Mouse (Mus musculus): ENCODE measurements at regions not wholly inside any gene's neighbourhood (a gene's known extent, or its start where the extent isn't known, plus 50 kb on each side); places are given as distances from the start of the nearest gene placed in this dataset.

DNA sequence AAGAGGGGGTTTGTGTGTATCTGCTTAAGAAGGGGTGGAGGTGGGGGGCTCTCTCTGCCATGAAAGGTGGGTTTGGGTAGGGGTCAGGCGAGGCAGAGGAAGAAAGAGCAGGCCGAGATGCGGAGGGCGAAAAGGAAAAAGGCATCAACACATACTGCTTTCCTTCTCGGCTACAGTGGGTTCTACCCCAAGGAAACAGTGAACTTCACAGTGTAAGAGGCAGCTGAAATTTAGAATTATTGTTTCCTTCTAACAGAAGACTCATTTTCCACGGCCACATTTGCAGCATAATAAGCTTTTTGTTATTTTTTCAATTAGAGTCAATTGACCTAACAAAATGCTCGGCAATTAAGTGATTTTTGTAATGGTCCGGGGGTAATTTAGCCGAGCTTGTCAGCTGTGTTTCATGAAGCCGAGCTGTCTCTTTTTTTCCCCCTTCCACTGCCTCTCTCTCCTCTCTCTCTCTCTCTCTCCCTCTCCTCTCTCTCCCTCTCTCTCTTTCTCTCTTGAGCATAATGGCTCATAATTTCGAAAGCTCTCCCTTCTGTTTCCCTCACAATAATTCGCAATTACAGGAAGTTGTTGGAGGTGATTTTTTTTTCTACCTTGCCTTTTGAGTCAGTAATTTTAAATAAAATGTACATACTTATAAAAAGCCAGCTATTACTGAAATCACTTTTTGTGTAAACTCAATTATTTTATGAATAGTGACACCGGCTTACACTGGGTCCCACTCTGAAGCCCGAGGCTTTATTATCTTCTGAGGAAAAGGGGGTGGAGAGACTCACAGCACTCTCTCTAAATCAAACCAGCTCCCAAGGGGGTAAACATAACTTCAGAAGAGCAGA is 403.1 kb upstream of the 3110018I06Rik start:
- no peak for TF ChIP-seq POLR2A (IDR thresholded peaks at IDR 0.05; ENCODE audit: control insufficient read depth, low read depth, low read length)
- no peak for TF ChIP-seq CTCF (IDR thresholded peaks at IDR 0.05; ENCODE audit: control insufficient read depth, insufficient read depth, insufficient replicate concordance, low read depth, low read length)
- H3K27me3 ChIP-seq (ENCODE audit: control insufficient read depth, insufficient read depth, low read length) = no peaks in the 10 kb centered on the region
- H3K4me3 ChIP-seq (ENCODE audit: control insufficient read depth, low read depth, low read length) = no peak overlapping the region
- no peaks in the 10 kb centered on the region for H3K4me1 ChIP-seq (ENCODE audit: control insufficient read depth, insufficient read depth, low read length)
- no peaks in the 10 kb centered on the region for H3K36me3 ChIP-seq (ENCODE audit: control insufficient read depth, insufficient read depth, low read length)
- no peak overlapping the region for H3K27ac ChIP-seq (ENCODE audit: control insufficient read depth, insufficient read depth, low read depth, low read length)

- no peak overlapping the region for H3K4me3 ChIP-seq (ENCODE audit: control insufficient read depth, low read depth, low read length)
- no peak overlapping the region for H3K27ac ChIP-seq (ENCODE audit: control insufficient read depth, insufficient read depth, low read depth, low read length)
- no peaks in the 10 kb centered on the region for H3K36me3 ChIP-seq (ENCODE audit: control insufficient read depth, insufficient read depth, low read length)
- no peaks in the 10 kb centered on the region for H3K4me1 ChIP-seq (ENCODE audit: control insufficient read depth, insufficient read depth, low read length)
- no peaks in the 10 kb centered on the region for H3K27me3 ChIP-seq (ENCODE audit: control insufficient read depth, insufficient read depth, low read length)
- TF ChIP-seq CTCF (IDR thresholded peaks at IDR 0.05; ENCODE audit: control insufficient read depth, insufficient read depth, insufficient replicate concordance, low read depth, low read length) (no peak), POLR2A (IDR thresholded peaks at IDR 0.05; ENCODE audit: control insufficient read depth, low read depth, low read length) (no peak)
These were observed 402.4 kb upstream of the 3110018I06Rik start for GRCm38 (mm10) chr12:107085906-107086655.

- Histone ChIP-seq H3K4me3 (ENCODE audit: control insufficient read depth, low read depth, low read length) (no peak overlapping the region), H3K4me1 (ENCODE audit: control insufficient read depth, insufficient read depth, low read length) (no peaks in the 10 kb centered on the region), H3K27me3 (ENCODE audit: control insufficient read depth, insufficient read depth, low read length) (no peaks in the 10 kb centered on the region), H3K36me3 (ENCODE audit: control insufficient read depth, insufficient read depth, low read length) (no peaks in the 10 kb centered on the region), H3K27ac (ENCODE audit: control insufficient read depth, insufficient read depth, low read depth, low read length) (no peak overlapping the region)
- TF ChIP-seq CTCF (IDR thresholded peaks at IDR 0.05; ENCODE audit: control insufficient read depth, insufficient read depth, insufficient replicate concordance, low read depth, low read length) (no peak), POLR2A (IDR thresholded peaks at IDR 0.05; ENCODE audit: control insufficient read depth, low read depth, low read length) (no peak)
These were observed 396.3 kb upstream of the 3110018I06Rik start for GRCm38 (mm10) chr12:107092151-107092550.

DNA sequence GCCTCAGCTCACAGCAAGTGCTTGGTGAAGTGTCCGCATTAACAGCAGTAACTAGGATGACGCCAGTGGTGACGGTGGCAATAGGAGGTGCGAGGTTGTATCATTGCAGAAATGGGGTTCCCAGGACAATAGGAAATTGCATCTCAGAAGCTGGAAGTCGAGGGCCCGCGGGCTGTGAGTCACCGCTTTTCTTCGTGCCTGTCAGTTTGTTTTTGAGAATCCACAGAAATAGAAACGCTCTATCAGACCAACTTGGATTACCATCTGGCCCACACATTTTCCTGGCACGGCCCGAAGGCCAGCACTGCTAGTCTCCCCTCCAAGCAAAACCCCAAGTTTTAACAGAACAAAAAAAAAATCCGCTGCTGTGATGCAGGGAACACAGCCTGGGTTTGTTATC is 395.1 kb upstream of the 3110018I06Rik start:
- no peaks in the 10 kb centered on the region for H3K36me3 ChIP-seq (ENCODE audit: control insufficient read depth, insufficient read depth, low read length)
- no peaks in the 10 kb centered on the region for H3K27me3 ChIP-seq (ENCODE audit: control insufficient read depth, insufficient read depth, low read length)
- no peak overlapping the region for H3K27ac ChIP-seq (ENCODE audit: control insufficient read depth, insufficient read depth, low read depth, low read length)
- no peak for TF ChIP-seq POLR2A (IDR thresholded peaks at IDR 0.05; ENCODE audit: control insufficient read depth, low read depth, low read length)
- TF ChIP-seq CTCF (IDR thresholded peaks at IDR 0.05; ENCODE audit: control insufficient read depth, insufficient read depth, insufficient replicate concordance, low read depth, low read length) = no peak
- no peak overlapping the region for H3K4me3 ChIP-seq (ENCODE audit: control insufficient read depth, low read depth, low read length)
- H3K4me1 ChIP-seq (ENCODE audit: control insufficient read depth, insufficient read depth, low read length) = no peaks in the 10 kb centered on the region

GRCm38 (mm10) chr12:107095409-107095808 is 393.0 kb upstream of the 3110018I06Rik start:
- H3K27me3 ChIP-seq (ENCODE audit: control insufficient read depth, insufficient read depth, low read length) = no peaks in the 10 kb centered on the region
- no peak overlapping the region for H3K4me3 ChIP-seq (ENCODE audit: control insufficient read depth, low read depth, low read length)
- H3K4me1 ChIP-seq (ENCODE audit: control insufficient read depth, insufficient read depth, low read length) = no peaks in the 10 kb centered on the region
- no peak overlapping the region for H3K27ac ChIP-seq (ENCODE audit: control insufficient read depth, insufficient read depth, low read depth, low read length)
- TF ChIP-seq POLR2A (IDR thresholded peaks at IDR 0.05; ENCODE audit: control insufficient read depth, low read depth, low read length) (no peak), CTCF (IDR thresholded peaks at IDR 0.05; ENCODE audit: control insufficient read depth, insufficient read depth, insufficient replicate concordance, low read depth, low read length) (no peak)
- no peaks in the 10 kb centered on the region for H3K36me3 ChIP-seq (ENCODE audit: control insufficient read depth, insufficient read depth, low read length)

GRCm38 (mm10) chr12:107104570-107104969 is 383.9 kb upstream of the 3110018I06Rik start:
- TF ChIP-seq CTCF (IDR thresholded peaks at IDR 0.05; ENCODE audit: control insufficient read depth, insufficient read depth, insufficient replicate concordance, low read depth, low read length) (no peak), POLR2A (IDR thresholded peaks at IDR 0.05; ENCODE audit: control insufficient read depth, low read depth, low read length) (no peak)
- Histone ChIP-seq H3K4me1 (ENCODE audit: control insufficient read depth, insufficient read depth, low read length) (no peaks in the 10 kb centered on the region), H3K27ac (ENCODE audit: control insufficient read depth, insufficient read depth, low read depth, low read length) (no peak overlapping the region)

DNA sequence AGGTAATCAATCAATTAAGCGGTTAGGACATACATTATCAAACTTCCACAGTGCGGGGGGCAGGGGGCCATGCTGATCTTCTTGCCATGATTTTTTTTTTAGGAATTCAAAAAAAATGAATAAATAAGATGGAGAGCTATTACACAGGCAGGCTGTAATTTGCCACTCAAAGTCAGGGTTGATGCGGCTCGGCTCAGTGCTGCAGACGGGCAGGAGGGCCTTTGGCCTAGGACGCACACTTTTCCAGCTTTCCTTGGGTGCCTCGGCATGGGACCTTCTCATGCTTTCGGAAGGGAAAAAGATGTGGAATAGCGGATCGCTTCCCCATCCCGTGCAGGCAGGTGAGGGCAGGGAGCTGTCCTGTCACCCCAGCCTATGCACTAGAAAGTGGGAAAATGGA is 383.4 kb upstream of the 3110018I06Rik start:
- Histone ChIP-seq H3K36me3 (ENCODE audit: control insufficient read depth, insufficient read depth, low read length) (no peaks in the 10 kb centered on the region), H3K27me3 (ENCODE audit: control insufficient read depth, insufficient read depth, low read length) (no peaks in the 10 kb centered on the region), H3K4me1 (ENCODE audit: control insufficient read depth, insufficient read depth, low read length) (no peaks in the 10 kb centered on the region), H3K27ac (ENCODE audit: control insufficient read depth, insufficient read depth, low read depth, low read length) (no peak overlapping the region), H3K4me3 (ENCODE audit: control insufficient read depth, low read depth, low read length) (no peak overlapping the region)
- TF ChIP-seq POLR2A (IDR thresholded peaks at IDR 0.05; ENCODE audit: control insufficient read depth, low read depth, low read length) = no peak
- no peak for TF ChIP-seq CTCF (IDR thresholded peaks at IDR 0.05; ENCODE audit: control insufficient read depth, insufficient read depth, insufficient replicate concordance, low read depth, low read length)

More at GRCm38 (mm10) chr12:107104570-107104969, 383.9 kb upstream of the 3110018I06Rik start:
- H3K36me3 ChIP-seq (ENCODE audit: control insufficient read depth, insufficient read depth, low read length) = no peaks in the 10 kb centered on the region
- no peaks in the 10 kb centered on the region for H3K27me3 ChIP-seq (ENCODE audit: control insufficient read depth, insufficient read depth, low read length)
- H3K4me3 ChIP-seq (ENCODE audit: control insufficient read depth, low read depth, low read length) = no peak overlapping the region

Data from testis, adult 2 months (tissue).